Mouse (Mus musculus): ENCODE measurements around the gene Smok3b.

Smok3b gene

DNA sequence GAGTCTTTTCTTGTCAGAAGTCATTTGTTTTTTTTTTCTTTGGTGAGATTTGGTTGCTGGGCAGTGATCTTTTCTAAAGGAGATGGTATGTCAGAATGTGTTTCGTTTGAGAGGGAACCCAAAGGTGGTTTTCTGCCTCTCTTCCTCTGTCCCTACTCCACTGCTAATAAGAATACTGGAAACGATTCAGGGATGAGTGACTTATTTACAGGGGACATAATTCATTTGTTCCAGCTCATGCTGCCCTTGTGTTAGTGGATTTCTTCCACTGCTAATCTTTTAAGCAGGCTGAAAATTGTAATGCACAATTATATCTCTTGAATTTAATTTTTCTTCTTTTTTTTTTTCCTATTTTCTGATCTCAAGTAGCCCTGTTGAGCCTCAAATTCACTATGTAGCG, 65.6 kb downstream of the Smok3b start:
- DNase-seq = no peak

DNA sequence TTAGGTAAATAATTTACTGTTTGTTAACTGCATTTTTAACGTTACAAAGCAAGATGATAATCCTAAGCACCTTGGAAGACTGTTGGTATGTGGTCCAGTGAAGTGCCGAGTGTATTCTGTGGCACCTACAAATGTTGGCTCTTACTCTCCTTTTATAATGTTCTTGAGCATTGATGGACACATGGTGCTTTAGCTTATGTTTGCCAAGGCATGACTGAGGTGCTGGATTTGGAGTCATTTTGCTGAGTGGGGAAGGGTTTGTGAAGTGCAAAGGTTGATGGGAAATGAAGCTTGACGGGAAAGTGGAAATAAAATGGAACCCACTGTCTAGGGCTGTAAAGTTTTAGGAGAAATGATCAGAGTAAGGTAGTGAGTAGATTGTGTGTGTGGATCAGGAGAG, 67.1 kb downstream of the Smok3b start:
- no peak for DNase-seq

DNA sequence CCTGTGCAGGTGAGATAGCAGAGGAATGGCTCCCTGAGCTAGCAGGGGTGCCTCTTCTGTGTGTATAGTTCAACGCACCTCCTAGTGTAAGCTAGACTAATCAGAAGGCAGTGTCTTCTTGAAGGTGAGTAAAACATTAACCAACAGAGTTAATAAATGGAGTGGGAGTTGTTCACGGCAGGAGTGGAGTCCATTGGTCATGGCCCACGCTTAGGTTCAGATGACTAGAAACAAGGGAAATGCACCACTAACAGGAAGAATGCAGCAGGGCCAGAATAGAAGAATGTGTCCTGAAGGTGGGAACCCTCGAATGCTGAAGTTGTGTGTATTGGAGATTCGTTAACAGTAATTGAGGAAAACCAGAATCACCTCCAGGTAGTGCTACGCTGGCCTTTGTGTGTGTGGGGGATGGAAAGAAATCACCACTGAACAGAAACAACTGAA, 67.9 kb downstream of the Smok3b start:
- no peak for DNase-seq

DNA sequence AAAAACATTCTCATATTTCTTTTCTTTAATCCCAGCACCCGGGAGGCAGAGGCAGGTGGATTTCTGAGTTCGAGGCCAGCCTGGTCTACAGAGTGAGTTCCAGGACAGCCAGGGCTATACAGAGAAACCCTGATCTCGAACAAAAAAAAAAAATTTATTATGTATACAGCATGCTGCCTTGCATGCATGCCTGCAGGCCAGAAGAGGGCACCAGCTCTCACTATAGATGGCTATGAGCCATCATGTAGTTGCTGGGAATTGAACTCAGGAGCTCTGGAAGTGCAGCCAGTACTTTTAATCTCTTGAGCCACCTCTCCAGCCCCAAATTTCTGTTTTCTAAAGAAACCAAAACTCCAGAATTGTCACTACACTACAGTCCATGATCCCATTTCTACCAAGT, 69.0 kb downstream of the Smok3b start:
- DNase-seq = no peak

DNA sequence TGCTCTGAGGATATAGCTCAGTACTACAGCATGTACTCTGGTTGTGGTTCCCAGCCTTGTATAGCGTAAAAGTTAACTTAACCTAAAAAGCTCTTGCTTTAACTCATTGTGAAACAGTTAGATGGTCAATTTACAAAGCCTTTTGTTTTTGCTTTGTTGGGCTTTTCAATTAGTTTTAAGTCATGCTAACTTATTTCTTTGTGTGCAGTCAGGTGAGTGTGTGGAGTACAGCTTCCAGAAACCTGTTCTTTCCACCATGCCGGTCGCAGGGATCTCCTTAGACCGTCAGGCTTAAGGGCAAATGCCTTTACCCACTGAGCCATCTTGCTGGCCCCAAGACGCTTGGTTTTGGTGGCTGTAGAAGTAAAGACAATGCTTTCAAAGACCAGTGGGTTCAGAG, 69.5 kb downstream of the Smok3b start:
- no peak for DNase-seq

DNA sequence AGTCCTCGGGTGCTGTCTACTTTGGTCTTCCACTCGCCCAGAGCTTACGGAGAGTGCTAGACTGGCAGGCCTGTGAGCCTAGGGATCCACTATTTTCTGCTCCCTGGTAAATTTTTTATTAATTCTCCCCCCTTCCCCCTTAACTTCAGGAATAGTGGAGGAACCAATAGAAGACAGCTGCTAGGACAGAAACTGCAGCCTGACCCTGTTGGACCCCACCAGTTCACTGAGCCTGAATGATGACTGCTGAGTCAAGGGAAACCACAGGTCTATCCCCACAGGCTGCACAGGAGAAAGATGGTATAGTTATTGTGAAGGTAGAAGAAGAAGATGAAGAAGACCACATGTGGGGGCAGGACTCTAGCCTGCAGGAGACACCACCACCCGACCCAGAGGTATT, 71.5 kb downstream of the Smok3b start:
- DNase-seq = no peak

DNA sequence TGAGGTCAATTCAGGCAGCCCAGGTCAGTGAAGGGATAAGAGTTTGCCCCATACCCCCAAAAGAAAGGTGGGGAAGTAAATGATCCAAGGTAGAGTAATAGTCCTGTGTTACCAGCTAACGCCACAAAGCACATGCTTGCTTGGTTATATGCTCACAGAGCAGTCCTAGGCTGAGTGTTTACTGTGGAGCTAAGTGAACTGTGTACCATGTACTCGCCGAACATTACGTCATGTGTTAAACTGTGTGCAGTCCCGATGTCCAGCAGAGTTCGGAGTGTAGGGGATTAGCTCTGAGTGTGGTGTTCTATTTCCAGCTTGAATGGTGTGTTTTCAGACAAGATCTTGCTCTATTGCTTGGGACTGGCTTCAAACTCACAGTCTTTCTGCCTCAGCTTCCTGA, 73.2 kb downstream of the Smok3b start:
- DNase-seq = no peak
